Mouse (Mus musculus) testis, adult 2 months (tissue): Measurements from ENCODE around the gene Kalrn. TPM values are rescaled to one million over a fixed set of nuclear protein-coding genes. Genes with fewer than 3 reads are reported as not detected.

Experiments used
- H3K27ac ChIP-seq: fragments of 200-500 bp; 2 replicates; pipeline ENCODE4 v1.5.1; 2012; ENCODE audit warnings: low read depth, low read length; ENCODE audit not compliant: control insufficient read depth, insufficient read depth
- H3K27me3 ChIP-seq: fragments of 200-500 bp; 2 replicates; pipeline ENCODE4 v1.6.1; 2012; ENCODE audit warnings: mild to moderate bottlenecking, low read length, moderate library complexity; ENCODE audit not compliant: control insufficient read depth, insufficient read depth
- H3K36me3 ChIP-seq: fragments of 200-500 bp; 2 replicates; pipeline ENCODE4 v1.6.1; 2012; ENCODE audit warnings: mild to moderate bottlenecking, low read length; ENCODE audit not compliant: control insufficient read depth, insufficient read depth
- H3K4me1 ChIP-seq: fragments of 200-500 bp; 2 replicates; pipeline ENCODE4 v1.6.1; 2012; ENCODE audit warnings: low read length; ENCODE audit not compliant: control insufficient read depth, insufficient read depth
- H3K4me3 ChIP-seq: fragments of 200-500 bp; 2 replicates; pipeline ENCODE4 v1.5.1; 2012; ENCODE audit warnings: low read depth, mild to moderate bottlenecking, low read length, moderate library complexity, mixed read lengths; ENCODE audit not compliant: control insufficient read depth
- CTCF ChIP-seq: fragments of 200-500 bp; IDR thresholded peaks from 2 replicates; pipeline ENCODE4 v1.5.1; 2012; ENCODE audit warnings: low read depth, mild to moderate bottlenecking, inconsistent platforms, low read length, moderate library complexity; ENCODE audit not compliant: control insufficient read depth, insufficient read depth, insufficient replicate concordance
- POLR2A ChIP-seq: fragments of 200-500 bp; IDR thresholded peaks from 2 replicates; pipeline ENCODE4 v1.6.1; 2012; ENCODE audit warnings: low read depth, mild to moderate bottlenecking, inconsistent platforms, low read length, moderate library complexity; ENCODE audit not compliant: control insufficient read depth
- polyA plus RNA-seq: library from polyadenylated mRNA; depleted of rRNA; stranded (reverse); fragments of >200 nt; gene quantifications from 2 replicates; pipeline ENCODE4 v1.2.3, GENCODE M21; 2012

Gene Kalrn
- polyA plus RNA-seq, 1 experiment = 5.7 TPM

DNA sequence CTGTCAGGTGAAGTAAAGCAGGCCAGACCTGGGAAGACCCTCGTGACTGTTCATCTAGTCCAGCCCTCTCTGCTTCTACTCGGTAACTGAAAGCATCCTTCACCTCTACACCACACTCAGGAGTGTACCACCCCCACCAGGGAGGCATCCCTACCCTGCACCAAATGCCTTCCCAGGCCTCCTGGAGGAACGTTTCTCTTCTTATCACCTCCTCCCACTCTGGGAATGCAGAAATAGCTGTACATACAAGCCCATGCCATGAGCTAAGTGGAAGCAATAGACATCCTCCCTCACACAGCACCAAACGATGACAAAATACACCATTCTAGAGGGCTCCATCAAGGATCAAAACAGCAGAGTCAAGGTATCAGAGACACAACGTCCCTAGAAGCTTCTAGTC is 168.2 kb downstream of the Kalrn start:
- H3K4me3 ChIP-seq = no peak overlapping the region
- H3K27me3 ChIP-seq = no peaks in the 10 kb centered on the region
- TF ChIP-seq CTCF (no peak), POLR2A (no peak)
- H3K36me3 ChIP-seq = no peaks in the 10 kb centered on the region
- no peak overlapping the region for H3K27ac ChIP-seq
- no peaks in the 10 kb centered on the region for H3K4me1 ChIP-seq

- Histone ChIP-seq H3K27ac (no peak overlapping the region), H3K36me3 (no peaks in the 10 kb centered on the region), H3K27me3 (no peaks in the 10 kb centered on the region), H3K4me1 (no peaks in the 10 kb centered on the region), H3K4me3 (no peak overlapping the region)
- TF ChIP-seq POLR2A (no peak), CTCF (no peak)
Observed at GRCm38 (mm10) chr16:34401216-34401615, 172.1 kb downstream of the Kalrn start.

DNA sequence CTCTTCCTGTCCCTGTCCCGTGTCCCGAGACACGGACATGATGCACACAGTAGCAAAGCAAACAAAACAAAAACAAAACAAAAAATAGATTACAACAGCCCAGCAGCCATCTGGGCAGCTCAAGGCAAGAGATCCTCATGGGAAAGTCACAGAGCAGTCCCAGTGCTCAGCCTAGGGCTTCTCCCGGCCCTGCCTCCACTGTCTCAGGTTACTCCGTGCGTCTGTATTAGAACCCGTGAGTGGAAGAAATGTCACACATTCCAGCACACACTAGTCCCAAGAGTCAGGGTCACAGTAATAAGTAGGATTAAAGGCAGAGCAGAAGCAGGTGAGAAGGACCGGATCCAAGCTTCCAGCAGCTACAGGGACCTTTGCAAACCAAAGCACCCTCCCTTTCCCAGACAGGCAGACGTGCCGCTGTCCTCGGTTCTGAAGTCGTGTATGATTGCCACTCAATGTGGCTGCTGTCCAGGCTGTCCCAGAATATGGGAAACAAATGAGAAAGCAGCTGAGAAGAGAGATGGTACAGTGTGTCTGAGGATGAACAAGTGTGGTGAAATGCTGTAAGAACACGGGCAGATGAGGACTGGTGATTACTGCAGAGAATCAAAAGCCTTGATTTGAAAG is 173.1 kb downstream of the Kalrn start:
- no peak overlapping the region for H3K4me3 ChIP-seq
- no peak overlapping the region for H3K27ac ChIP-seq
- TF ChIP-seq CTCF = no peak
- TF ChIP-seq POLR2A = no peak
- H3K27me3 ChIP-seq = no peaks in the 10 kb centered on the region
- H3K36me3 ChIP-seq = no peaks in the 10 kb centered on the region
- no peaks in the 10 kb centered on the region for H3K4me1 ChIP-seq

DNA sequence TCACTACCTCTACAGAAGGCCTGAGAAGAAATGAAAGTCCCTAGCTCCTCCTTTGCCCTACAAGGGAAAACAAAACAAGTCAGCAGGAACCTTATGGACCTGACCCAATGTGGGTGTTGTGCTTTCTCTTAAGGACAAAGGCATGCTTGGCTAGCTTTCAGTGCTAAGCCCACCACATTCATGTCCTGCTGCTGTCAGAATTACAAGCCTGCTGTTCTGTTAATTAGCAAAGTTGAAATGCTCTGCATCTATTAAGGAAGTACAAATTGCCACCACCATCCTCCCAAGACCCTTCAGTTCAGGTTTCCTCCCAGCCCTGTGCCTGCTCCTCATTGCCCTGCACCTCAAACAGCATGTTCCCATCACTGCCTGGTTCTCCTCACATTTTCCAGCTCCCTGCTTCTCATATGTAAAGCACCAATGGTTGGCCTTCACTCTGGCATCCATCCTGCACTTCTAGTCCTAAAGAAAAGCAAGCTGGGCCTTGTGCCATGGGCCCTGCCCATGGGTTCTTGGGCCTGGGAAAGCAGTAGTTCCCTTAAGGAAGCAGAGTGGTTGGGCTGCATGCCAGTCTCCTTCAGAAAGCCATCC is 178.0 kb downstream of the Kalrn start:
- Histone ChIP-seq H3K36me3 (no peaks in the 10 kb centered on the region), H3K4me1 (no peaks in the 10 kb centered on the region), H3K27me3 (no peaks in the 10 kb centered on the region), H3K27ac (no peak overlapping the region), H3K4me3 (no peak overlapping the region)
- TF ChIP-seq CTCF (no peak), POLR2A (no peak)

GRCm38 (mm10) chr16:34389520-34390271 is 183.6 kb downstream of the Kalrn start:
- Histone ChIP-seq H3K27me3 (no peaks in the 10 kb centered on the region), H3K4me1 (no peaks in the 10 kb centered on the region), H3K27ac (no peak overlapping the region), H3K36me3 (no peaks in the 10 kb centered on the region), H3K4me3 (no peak overlapping the region)
- TF ChIP-seq CTCF (no peak), POLR2A (no peak)

DNA sequence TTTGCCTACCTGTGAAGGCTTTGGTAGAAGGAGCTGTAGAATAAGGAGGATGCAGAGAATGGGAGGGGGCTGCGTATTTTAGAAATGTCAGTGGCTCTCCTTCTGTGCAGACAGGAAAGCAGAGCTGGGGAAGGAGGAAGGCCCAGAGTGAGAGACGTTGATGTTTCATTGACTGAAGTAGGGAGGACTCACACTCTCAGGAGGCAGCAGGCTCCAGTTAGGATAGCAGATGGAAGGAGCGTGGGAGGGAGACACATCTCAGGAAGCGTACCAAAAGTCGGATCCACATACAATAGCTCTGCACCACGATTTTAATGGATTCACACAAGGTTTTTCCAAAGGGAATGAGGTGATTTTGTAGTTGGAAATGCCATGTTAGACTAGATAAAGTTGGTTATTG is 184.5 kb downstream of the Kalrn start:
- Histone ChIP-seq H3K4me3 (no peak overlapping the region), H3K27ac (no peak overlapping the region), H3K27me3 (no peaks in the 10 kb centered on the region), H3K4me1 (no peaks in the 10 kb centered on the region), H3K36me3 (no peaks in the 10 kb centered on the region)
- TF ChIP-seq POLR2A (no peak), CTCF (no peak)

DNA sequence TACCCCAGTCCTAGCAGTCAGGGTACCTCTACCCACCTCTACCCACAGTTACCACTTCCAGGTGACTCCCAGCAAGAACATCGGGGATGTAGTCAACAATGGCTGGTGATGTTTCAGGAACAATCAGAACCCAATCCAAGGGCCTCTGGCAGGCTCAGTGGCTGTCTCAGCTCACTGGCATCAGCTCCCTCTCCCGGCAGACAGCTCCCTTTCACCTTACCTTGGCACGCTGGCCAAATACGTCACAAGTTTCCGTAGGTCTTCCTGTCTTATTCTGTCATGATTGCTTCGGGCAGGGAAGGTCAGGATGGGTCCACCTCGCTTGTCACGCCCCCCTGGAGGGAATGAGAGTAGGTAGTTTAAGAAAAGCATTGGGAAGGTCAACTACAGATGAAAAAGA is 188.3 kb downstream of the Kalrn start:
- no peaks in the 10 kb centered on the region for H3K36me3 ChIP-seq
- no peaks in the 10 kb centered on the region for H3K27me3 ChIP-seq
- no peak overlapping the region for H3K27ac ChIP-seq
- TF ChIP-seq CTCF = no peak
- no peak overlapping the region for H3K4me3 ChIP-seq
- H3K4me1 ChIP-seq = no peaks in the 10 kb centered on the region

DNA sequence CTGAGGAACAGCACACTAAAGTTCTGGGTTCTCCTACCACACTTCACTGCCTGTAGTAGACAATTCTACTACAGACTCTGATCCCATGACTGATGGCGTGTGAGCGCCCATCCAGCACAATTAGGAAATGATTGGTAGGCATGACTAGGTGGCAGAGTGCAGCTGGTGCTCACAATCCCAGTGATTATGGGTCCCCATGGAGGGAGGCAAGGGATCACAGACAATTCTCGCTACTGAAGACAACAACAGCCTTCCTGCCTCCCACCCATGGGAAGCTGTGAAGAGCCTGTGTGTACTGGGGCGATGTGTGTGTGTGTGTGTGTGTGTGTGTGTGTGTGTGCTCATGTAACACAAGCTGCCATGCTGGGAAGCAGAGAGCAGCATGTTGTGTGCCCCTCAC is 190.3 kb downstream of the Kalrn start:
- TF ChIP-seq CTCF = no peak
- no peak for TF ChIP-seq POLR2A
- Histone ChIP-seq H3K4me3 (no peak overlapping the region), H3K4me1 (no peaks in the 10 kb centered on the region; the same call in 1 of the 2 replicates), H3K36me3 (no peaks in the 10 kb centered on the region), H3K27me3 (no peaks in the 10 kb centered on the region), H3K27ac (no peak overlapping the region)
